Mouse (Mus musculus): Measurements from ENCODE around the gene Arfgef2. TPM values are rescaled to one million over a fixed set of nuclear protein-coding genes. Genes with fewer than 3 reads are reported as not detected.
"Not testable (repeated sequence)": the region's sequence is repeated elsewhere in the genome, so short reads cannot be mapped to it uniquely, and the experiment has no call there.

Arfgef2 gene
- polyA plus RNA-seq, 1 experiment from 2014 or later: 4.1 TPM

DNA sequence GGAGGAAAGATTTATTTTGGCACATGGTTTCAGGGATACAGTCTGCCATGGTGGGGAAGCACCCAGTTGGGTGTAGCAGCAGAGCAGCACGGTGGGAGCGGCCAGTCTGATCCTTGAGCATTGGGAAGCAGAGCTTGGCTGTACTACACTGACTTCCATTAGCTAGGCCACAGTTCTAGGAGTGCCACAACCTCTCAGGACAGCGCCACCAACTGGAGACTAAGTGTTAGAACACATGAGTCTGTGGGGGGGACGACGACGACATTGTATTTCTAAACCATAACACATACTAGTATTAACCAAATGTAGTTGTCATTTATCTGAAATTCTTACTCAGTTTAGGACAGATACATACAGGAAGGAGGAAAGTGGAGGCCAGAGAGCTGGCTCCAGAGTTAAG, 21.0 kb upstream of the Arfgef2 start:
- Histone ChIP-seq H3K4me3 (replicated peaks) (no peak overlapping the region), H3K9me3 (replicated peaks) (no peaks in the 10 kb centered on the region), H3K4me2 (no peak overlapping the region), H3K4me1 (peaks cover 25% of the 10 kb centered on the region), H3K27me3 (replicated peaks) (no peaks in the 10 kb centered on the region; the same call in none of the 2 replicates), H3K27ac (replicated peaks) (0 out of 2 replicates have a peak overlapping the region, but pooled peaks have one; percentile 15), H3K9ac (replicated peaks) (no peak overlapping the region), H3K36me3 (no peaks in the 10 kb centered on the region)
- no peak for ATAC-seq (ENCODE audit: low FRiP score)
- WGBS: 81% methylated on average over 6 of the region's 6 CpGs

DNA sequence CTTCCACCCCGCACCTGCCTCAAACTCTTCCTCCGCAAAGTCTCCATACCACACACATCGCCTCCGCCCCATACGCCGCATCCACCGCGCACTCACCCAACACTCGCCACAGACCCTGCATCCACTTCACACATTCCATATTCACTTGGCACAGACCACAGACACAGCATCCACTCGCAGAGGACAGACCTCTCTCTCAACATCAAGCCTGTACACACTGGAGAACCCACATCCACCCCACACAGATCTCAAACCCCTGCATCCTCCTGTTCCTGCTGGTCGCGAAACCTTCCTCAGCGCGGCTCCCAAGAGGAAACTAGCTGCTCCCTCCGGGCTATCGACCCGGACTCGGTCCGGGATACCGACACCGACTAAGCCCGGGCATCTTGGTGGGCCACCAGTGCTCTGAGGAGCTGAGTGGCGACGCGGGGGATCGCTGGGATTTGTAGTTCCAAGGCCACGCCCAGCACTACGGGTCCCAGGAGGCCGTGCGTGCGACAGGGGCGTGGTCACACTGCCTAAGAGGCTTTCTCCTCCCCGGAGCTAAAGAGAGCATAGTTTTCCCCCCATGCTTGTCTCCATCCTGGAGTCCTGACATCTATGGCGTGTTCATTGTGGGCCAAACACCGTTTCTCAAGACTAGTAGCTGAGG, 18.9 kb upstream of the Arfgef2 start:
- Histone ChIP-seq H3K36me3 (no peaks in the 10 kb centered on the region), H3K4me1 (peaks cover 20% of the 10 kb centered on the region), H3K4me3 (replicated peaks) (peak overlapping the region; percentile 71), H3K9ac (replicated peaks) (peak overlapping the region; percentile 87), H3K9me3 (replicated peaks) (no peaks in the 10 kb centered on the region), H3K4me2 (peak overlapping the region; percentile 84), H3K27ac (replicated peaks) (peak overlapping the region; percentile 66), H3K27me3 (replicated peaks) (no peaks in the 10 kb centered on the region; the same call in 1 of the 2 replicates)
- WGBS: under 1% methylated on average over 35 of the region's 35 CpGs
- peak; percentile 91 for ATAC-seq (ENCODE audit: low FRiP score)

DNA sequence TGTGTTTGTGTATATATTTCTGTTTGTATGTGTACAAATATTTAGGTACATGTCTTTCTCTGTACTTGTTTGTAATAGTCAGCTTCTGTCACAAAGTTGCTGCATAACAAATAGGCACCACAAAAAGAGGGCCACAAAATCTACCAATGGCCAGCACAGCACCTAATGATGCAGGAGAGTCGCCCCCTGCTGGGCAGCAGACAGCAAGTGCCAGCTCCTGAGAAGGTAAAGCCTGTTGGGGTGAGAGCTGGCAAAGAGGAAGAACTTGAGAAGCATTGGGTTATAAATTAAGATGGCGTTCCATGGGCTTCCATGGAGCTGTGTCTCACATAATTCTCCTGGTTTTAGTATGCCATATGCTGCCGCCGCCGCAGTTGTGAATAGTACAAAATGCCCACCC, 13.7 kb upstream of the Arfgef2 start:
- Histone ChIP-seq H3K36me3 (peaks cover 9% of the 10 kb centered on the region), H3K27ac (replicated peaks) (peak overlapping the region; percentile 18), H3K4me3 (replicated peaks) (no peak overlapping the region), H3K9me3 (replicated peaks) (no peaks in the 10 kb centered on the region), H3K4me1 (peaks cover 20% of the 10 kb centered on the region), H3K4me2 (no peak overlapping the region), H3K27me3 (replicated peaks) (no peaks in the 10 kb centered on the region; the same call in 1 of the 2 replicates), H3K9ac (replicated peaks) (no peak overlapping the region)
- 46% methylated on average over 5 of the region's 5 CpGs for WGBS
- ATAC-seq (ENCODE audit: low FRiP score): no peak

GRCm38 (mm10) chr2:166792355-166792754, 13.0 kb upstream of the Arfgef2 start, which contains the start of gene Trp53rkb:
Gene Trp53rkb (plus strand): TSS chr2:166792531.
- Histone ChIP-seq H3K4me3 (replicated peaks) (peak within 1 kb of the TSS; percentile 78), H3K4me2 (peak within 1 kb of the TSS; percentile 65), H3K4me1 (peaks cover 16% of the 10 kb centered on the region), H3K27ac (replicated peaks) (peak within 1 kb of the TSS; percentile 78), H3K9ac (replicated peaks) (peak within 1 kb of the TSS; percentile 49), H3K36me3 (peaks cover 15% of the 10 kb centered on the region), H3K27me3 (replicated peaks) (no peaks in the 10 kb centered on the region; the same call in 1 of the 2 replicates), H3K9me3 (replicated peaks) (no peaks in the 10 kb centered on the region)
- ATAC-seq (ENCODE audit: low FRiP score): peak; percentile 39; the same call in 1 of the 2 replicates
- 26% methylated on average over 5 of the region's 5 CpGs for WGBS

GRCm38 (mm10) chr2:166793542-166794214, 11.7 kb upstream of the Arfgef2 start:
- Histone ChIP-seq H3K4me1 (peaks cover 16% of the 10 kb centered on the region), H3K27ac (replicated peaks) (peak overlapping the region; percentile 78), H3K4me2 (peak overlapping the region; percentile 65), H3K4me3 (replicated peaks) (peak overlapping the region; percentile 78), H3K9ac (replicated peaks) (peak overlapping the region; percentile 76), H3K36me3 (peaks cover 27% of the 10 kb centered on the region)
- ATAC-seq (ENCODE audit: low FRiP score): peak; percentile 90
- H3K9me3 ChIP-seq (replicated peaks); H3K27me3 ChIP-seq (replicated peaks): not testable (repeated sequence)
- WGBS: under 1% methylated on average over 75 of the region's 76 CpGs

GRCm38 (mm10) chr2:166799615-166800472, 5.5 kb upstream of the Arfgef2 start:
- H3K4me2 ChIP-seq: no peak overlapping the region
- H3K4me3 ChIP-seq (replicated peaks): no peak overlapping the region
- no peaks in the 10 kb centered on the region for H3K9me3 ChIP-seq (replicated peaks)
- peaks cover 27% of the 10 kb centered on the region for H3K36me3 ChIP-seq
- no peaks in the 10 kb centered on the region for H3K27me3 ChIP-seq (replicated peaks)
- peaks cover under 1% of the 10 kb centered on the region for H3K4me1 ChIP-seq
- no peak overlapping the region for H3K9ac ChIP-seq (replicated peaks)
- ATAC-seq (ENCODE audit: low FRiP score): no peak
- no peak overlapping the region for H3K27ac ChIP-seq (replicated peaks)
- 84% methylated on average over 11 of the region's 11 CpGs for WGBS

DNA sequence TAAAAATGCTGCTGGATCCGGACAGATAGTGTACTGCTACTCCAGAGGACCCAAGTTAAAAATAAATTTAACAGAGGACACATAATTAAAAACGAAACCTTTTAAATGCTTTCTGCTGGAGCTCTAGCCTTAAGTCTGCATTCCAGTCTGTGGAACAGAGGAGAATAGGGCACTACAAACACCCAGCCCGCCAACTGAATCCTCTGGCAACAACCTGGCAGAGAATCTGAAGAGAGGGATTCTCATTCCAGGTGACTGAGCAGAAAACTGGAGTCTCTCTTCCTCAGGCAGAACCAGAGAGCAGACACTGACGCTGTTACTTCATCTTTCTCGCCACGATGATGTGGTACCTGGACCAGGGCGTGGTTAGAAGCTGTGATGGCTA, 4.9 kb upstream of the Arfgef2 start:
- H3K9ac ChIP-seq (replicated peaks): no peak overlapping the region
- no peaks in the 10 kb centered on the region for H3K9me3 ChIP-seq (replicated peaks)
- H3K27ac ChIP-seq (replicated peaks): no peak overlapping the region
- H3K4me2 ChIP-seq: no peak overlapping the region
- no peaks in the 10 kb centered on the region for H3K27me3 ChIP-seq (replicated peaks)
- H3K4me1 ChIP-seq: no peaks in the 10 kb centered on the region
- no peak for ATAC-seq (ENCODE audit: low FRiP score)
- peaks cover 27% of the 10 kb centered on the region for H3K36me3 ChIP-seq
- WGBS: 89% methylated on average over 7 of the region's 7 CpGs
- H3K4me3 ChIP-seq (replicated peaks): no peak overlapping the region

DNA sequence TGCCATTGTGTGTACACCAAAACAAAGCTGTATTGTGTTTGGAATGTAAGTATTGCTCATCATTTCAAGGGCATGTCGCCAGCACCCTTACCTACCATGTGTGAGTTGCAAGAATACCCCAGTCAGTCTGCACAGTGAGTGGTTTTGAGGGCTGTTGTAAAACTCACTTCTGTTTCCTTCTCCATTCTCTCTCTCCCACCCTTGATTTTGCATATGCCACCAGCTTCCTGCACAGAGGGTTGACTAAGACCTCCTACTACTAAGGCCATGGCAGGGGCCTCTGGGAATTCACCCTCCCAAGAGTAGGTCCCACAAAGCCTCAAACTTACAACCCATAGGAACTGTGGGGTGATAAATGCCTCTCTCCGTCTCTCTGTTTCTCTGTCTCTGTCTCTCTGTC, 4.0 kb upstream of the Arfgef2 start:
- Histone ChIP-seq H3K4me3 (replicated peaks) (no peak overlapping the region), H3K36me3 (peaks cover 21% of the 10 kb centered on the region), H3K9ac (replicated peaks) (no peak overlapping the region), H3K9me3 (replicated peaks) (no peaks in the 10 kb centered on the region), H3K27me3 (replicated peaks) (no peaks in the 10 kb centered on the region), H3K27ac (replicated peaks) (no peak overlapping the region), H3K4me2 (no peak overlapping the region), H3K4me1 (peaks cover 8% of the 10 kb centered on the region)
- WGBS: 76% methylated on average over 2 of the region's 2 CpGs
- ATAC-seq (ENCODE audit: low FRiP score): no peak

- WGBS: 95% methylated on average over 3 of the region's 3 CpGs
- H3K36me3 ChIP-seq: peaks cover 3% of the 10 kb centered on the region; the same call in 1 of the 2 replicates
- no peak overlapping the region for H3K4me2 ChIP-seq
- H3K9me3 ChIP-seq (replicated peaks): no peaks in the 10 kb centered on the region
- no peak for ATAC-seq (ENCODE audit: low FRiP score)
- H3K4me3 ChIP-seq (replicated peaks): no peak overlapping the region
- no peak overlapping the region for H3K9ac ChIP-seq (replicated peaks)
- H3K27me3 ChIP-seq (replicated peaks): no peaks in the 10 kb centered on the region
- H3K27ac ChIP-seq (replicated peaks): no peak overlapping the region
- H3K4me1 ChIP-seq: peaks cover 14% of the 10 kb centered on the region
Measured at GRCm38 (mm10) chr2:166803298-166803697, 2.1 kb upstream of the Arfgef2 start.

DNA sequence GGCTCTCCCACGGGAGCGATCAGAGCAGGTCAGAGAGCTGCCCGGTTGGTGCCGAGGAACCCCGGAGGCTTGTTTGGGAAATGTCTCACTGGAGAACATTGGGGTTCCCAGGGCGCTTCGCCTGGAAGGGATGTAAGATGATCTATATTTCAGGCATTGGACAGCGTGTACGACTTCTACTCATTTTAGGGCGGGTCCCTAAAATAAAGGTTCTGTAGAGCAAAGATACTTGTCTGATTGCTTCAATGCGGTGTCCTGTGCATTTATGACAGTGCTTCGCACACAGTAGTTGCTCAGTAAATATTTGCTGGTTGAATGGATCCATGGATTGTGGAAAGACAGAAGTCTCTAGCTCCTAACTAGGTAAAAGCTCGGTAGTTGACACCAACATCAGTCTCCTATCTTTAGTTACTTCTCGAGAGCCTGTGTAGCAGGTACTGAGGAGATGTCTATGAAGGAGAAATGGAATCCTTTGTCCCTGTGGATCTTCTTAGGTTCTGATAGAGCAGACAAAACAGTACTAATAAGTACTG, 851 bp downstream of the Arfgef2 start:
- Histone ChIP-seq H3K27me3 (replicated peaks) (no peaks in the 10 kb centered on the region), H3K9ac (replicated peaks) (peak overlapping the region; percentile 77), H3K4me2 (peak overlapping the region; percentile 90), H3K9me3 (replicated peaks) (no peaks in the 10 kb centered on the region), H3K4me3 (replicated peaks) (peak overlapping the region; percentile 81), H3K4me1 (peaks cover 14% of the 10 kb centered on the region), H3K27ac (replicated peaks) (peak overlapping the region; percentile 79), H3K36me3 (no peaks in the 10 kb centered on the region)
- WGBS: 26% methylated on average over 14 of the region's 14 CpGs
- ATAC-seq (ENCODE audit: low FRiP score): peak; percentile 2; the same call in 1 of the 2 replicates

DNA sequence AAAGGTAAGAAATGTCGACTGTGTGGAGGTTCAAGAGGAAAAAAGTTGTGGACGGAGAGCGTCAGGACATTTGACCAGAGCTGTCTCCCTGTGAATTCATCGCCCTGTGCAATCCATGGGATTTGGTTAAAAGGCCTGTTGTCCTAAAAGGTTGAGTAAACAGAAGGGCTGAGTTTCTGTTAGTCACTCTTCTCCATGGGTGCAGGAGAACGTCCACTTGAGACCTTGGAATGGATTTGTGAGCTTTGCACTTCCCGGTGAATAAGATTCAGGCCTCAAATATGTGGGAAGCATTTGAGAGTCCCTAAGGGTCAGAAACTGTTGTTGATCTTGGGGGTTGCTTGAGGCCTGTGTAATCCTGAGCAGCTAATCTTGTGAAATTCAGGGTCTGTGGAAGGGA, 1.4 kb downstream of the Arfgef2 start:
- ATAC-seq (ENCODE audit: low FRiP score): no peak
- no peaks in the 10 kb centered on the region for H3K36me3 ChIP-seq
- no peak overlapping the region for H3K27ac ChIP-seq (replicated peaks)
- no peak overlapping the region for H3K4me3 ChIP-seq (replicated peaks)
- H3K9me3 ChIP-seq (replicated peaks): no peaks in the 10 kb centered on the region
- WGBS: 84% methylated on average over 6 of the region's 6 CpGs
- H3K9ac ChIP-seq (replicated peaks): no peak overlapping the region
- H3K4me1 ChIP-seq: peaks cover 14% of the 10 kb centered on the region
- no peaks in the 10 kb centered on the region for H3K27me3 ChIP-seq (replicated peaks)
- H3K4me2 ChIP-seq: peak overlapping the region; percentile 90
